1 mouse cellular context compared by ENCODE assay signal in the genomic region with DNA sequence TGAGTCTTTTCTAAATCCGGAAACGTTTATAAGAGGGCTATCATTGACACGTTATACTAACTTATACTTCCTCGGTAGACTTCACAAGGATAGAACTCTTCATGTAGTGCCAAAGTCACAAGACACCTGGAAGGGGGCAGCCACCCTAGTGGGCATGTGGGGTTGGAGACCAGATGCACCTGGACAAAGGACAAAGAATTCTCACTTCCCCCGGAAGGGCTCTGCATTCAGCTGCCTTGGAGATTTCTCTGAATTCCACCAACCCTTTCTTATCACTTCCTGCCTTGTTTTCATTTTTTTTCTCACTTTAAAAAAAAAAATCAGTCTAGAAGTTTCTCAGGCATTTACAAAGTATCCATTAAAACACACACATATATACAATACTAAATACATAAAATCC.
TF ChIP-seq lines count a peak whose summit lies in the region.

No protein-coding gene starts in this region.

TF ChIP-seq in MEL, 35 proteins besides CTCF, POLR2A, EP300 and RAD21 (continued from another document):
- TF ChIP-seq E2F4 (IDR thresholded peaks at IDR 0.05; ENCODE audit: borderline replicate concordance, low read depth, low read length) (0 out of 2 replicates have a peak, but pooled peaks have one; percentile 15), SIN3A (IDR thresholded peaks at IDR 0.05; ENCODE audit: low read length) (peak; percentile 65; the same call in 1 of the 2 replicates)
